Mouse (Mus musculus) heart, adult 2 months (tissue): Measurements from ENCODE around the gene Tmprss9. TPM values are rescaled to one million over a fixed set of nuclear protein-coding genes. Genes with fewer than 3 reads are reported as not detected.

Experiments used
- DNase-seq, 2 experiments: peaks; one replicate each; pipeline ENCODE4 v3.0.0; 2021
- H3K27ac ChIP-seq: fragments of 200-600 bp; 2 replicates; pipeline ENCODE4 v1.8.1; 2022
- H3K27me3 ChIP-seq: fragments of 200-500 bp; 2 replicates; pipeline ENCODE4 v1.6.1; 2012; ENCODE audit warnings: mild to moderate bottlenecking, low read length, inconsistent platforms, mixed read lengths; ENCODE audit not compliant: control insufficient read depth, insufficient read depth
- H3K36me3 ChIP-seq: fragments of 200-500 bp; 2 replicates; pipeline ENCODE4 v1.6.1; 2012; ENCODE audit warnings: low read length, inconsistent platforms; ENCODE audit not compliant: control insufficient read depth, insufficient read depth
- H3K4me1 ChIP-seq: fragments of 200-500 bp; 2 replicates; pipeline ENCODE4 v1.6.1; 2011; ENCODE audit warnings: low read length; ENCODE audit not compliant: control insufficient read depth, insufficient read depth
- H3K4me3 ChIP-seq: fragments of 200-600 bp; 2 replicates; pipeline ENCODE4 v1.8.1; 2022
- H3K79me2 ChIP-seq: fragments of 200-500 bp; replicated peaks from 2 replicates; pipeline ENCODE4 v1.6.1; 2012; ENCODE audit warnings: mild to moderate bottlenecking, inconsistent platforms, low read length, moderate library complexity, mixed read lengths; ENCODE audit not compliant: control insufficient read depth, insufficient read depth
- H3K9ac ChIP-seq: fragments of 200-500 bp; 2 replicates; pipeline ENCODE4 v1.6.1; 2012; ENCODE audit warnings: low read depth, mild to moderate bottlenecking, control low read depth, inconsistent platforms, low read length, mixed read lengths
- CTCF ChIP-seq: fragments of 200-600 bp; IDR thresholded peaks from 2 replicates; pipeline ENCODE4 v1.8.1; 2022; ENCODE audit warnings: antibody characterized with exemption, mild to moderate bottlenecking, moderate library complexity
- EP300 ChIP-seq: fragments of 200-500 bp; IDR thresholded peaks from 2 replicates; pipeline ENCODE4 v1.6.1; 2011; ENCODE audit warnings: low read depth, low read length, control low read depth; ENCODE audit not compliant: insufficient read depth
- POLR2A ChIP-seq: fragments of 200-500 bp; IDR thresholded peaks from 2 replicates; pipeline ENCODE4 v1.6.1; 2011; ENCODE audit warnings: mild to moderate bottlenecking, low read depth, low read length, control low read depth; ENCODE audit not compliant: insufficient read depth
- WGBS: fragments of 180-500 bp; shearing (Covaris S2); methylation state at CpG from one replicate; pipeline ENCODE4 v1.1.7; 2018; 5-methylcytosine and 5-hydroxymethylcytosine counted together
- intact Hi-C: fragments of 180-260 bp; cut with DNase I; formaldehyde crosslinking; loops from one replicate; pipeline ENCODE4 v1.15.1; 2025
- polyA plus RNA-seq: library from polyadenylated mRNA; depleted of rRNA; stranded (reverse); fragments of >200 nt; gene quantifications from 2 replicates; pipeline ENCODE4 v1.2.3, GENCODE M21; 2012
- total RNA-seq, 2 experiments: library from RNA; stranded (reverse); gene quantifications; 2 replicates each; pipeline ENCODE4 v1.2.3; 2021

The Tmprss9 gene
- total and polyA plus RNA-seq, 3 experiments: 0.02 TPM; not detected in 2

GRCm38 (mm10) chr10:80942919-80943318 lies 71.3 kb downstream of the Tmprss9 start:
- peaks cover 24% of the 10 kb centered on the region for H3K4me1 ChIP-seq
- 64% methylated on average over 8 of the region's 8 CpGs for WGBS
- H3K4me3 ChIP-seq: no peak overlapping the region
- H3K36me3 ChIP-seq: no peaks in the 10 kb centered on the region
- H3K27me3 ChIP-seq: no peaks in the 10 kb centered on the region
- no peak overlapping the region for H3K9ac ChIP-seq
- no peaks in the 10 kb centered on the region for H3K79me2 ChIP-seq
- intact Hi-C loops: no loop called here
- DNase-seq: no peak
- TF ChIP-seq EP300 (no peak), POLR2A (no peak), CTCF (no peak)
- H3K27ac ChIP-seq: no peak overlapping the region

DNA sequence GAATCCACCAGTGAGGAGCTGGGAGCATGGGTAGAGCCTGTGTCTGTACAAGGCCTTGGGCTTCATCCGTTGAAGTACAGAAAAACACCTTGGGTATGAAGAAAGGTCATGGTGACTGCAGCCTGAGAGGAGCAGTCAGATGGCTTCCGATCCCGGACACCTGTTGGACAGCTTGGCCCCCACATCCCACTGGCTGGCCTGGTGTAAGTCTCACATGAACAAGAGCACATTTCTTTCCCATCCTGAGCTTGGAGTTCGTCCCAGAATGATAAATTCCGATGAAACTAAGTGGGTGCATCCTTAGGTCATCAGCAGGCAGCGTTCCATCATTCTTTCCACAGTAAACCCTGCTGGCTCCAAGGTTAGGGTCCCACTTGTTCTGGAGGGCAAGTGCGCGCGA lies 72.1 kb downstream of the Tmprss9 start:
- 43% methylated on average over 9 of the region's 9 CpGs for WGBS
- Histone ChIP-seq H3K27ac (no peak overlapping the region), H3K27me3 (no peaks in the 10 kb centered on the region), H3K79me2 (no peaks in the 10 kb centered on the region), H3K9ac (no peak overlapping the region), H3K36me3 (no peaks in the 10 kb centered on the region), H3K4me1 (peaks cover 28% of the 10 kb centered on the region), H3K4me3 (no peak overlapping the region)
- TF ChIP-seq CTCF: no peak
- TF ChIP-seq EP300: no peak
- no peak for TF ChIP-seq POLR2A
- DNase-seq: no peak
- intact Hi-C loops: no loop called here

DNA sequence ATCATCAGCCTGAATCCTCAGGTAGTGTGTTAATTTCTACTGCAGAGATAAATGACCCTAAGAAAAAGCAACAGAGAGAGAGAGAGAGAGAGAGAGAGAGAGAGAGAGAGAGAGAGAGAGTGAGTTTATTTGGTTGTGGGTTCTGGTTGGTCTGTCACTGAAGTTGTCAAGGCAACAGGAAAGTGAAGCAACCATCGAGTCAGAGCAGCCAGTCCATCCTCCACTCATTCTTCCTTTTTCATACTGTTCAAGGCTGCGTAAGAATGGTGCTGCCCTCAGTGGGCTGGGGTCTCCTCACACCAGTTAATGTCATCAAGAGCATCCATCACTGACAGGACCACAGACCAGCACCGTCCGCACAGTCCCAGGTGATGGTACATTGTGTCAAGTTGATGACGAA lies 72.6 kb downstream of the Tmprss9 start:
- intact Hi-C loops: no loop called here
- no peak for DNase-seq
- no peaks in the 10 kb centered on the region for H3K36me3 ChIP-seq
- no peak overlapping the region for H3K4me3 ChIP-seq
- TF ChIP-seq POLR2A: no peak
- TF ChIP-seq EP300: no peak
- TF ChIP-seq CTCF: no peak
- H3K79me2 ChIP-seq: no peaks in the 10 kb centered on the region
- H3K27me3 ChIP-seq: no peaks in the 10 kb centered on the region
- peaks cover 27% of the 10 kb centered on the region for H3K4me1 ChIP-seq
- H3K9ac ChIP-seq: no peak overlapping the region
- 87% methylated on average over 5 of the region's 5 CpGs for WGBS
- H3K27ac ChIP-seq: no peak overlapping the region

DNA sequence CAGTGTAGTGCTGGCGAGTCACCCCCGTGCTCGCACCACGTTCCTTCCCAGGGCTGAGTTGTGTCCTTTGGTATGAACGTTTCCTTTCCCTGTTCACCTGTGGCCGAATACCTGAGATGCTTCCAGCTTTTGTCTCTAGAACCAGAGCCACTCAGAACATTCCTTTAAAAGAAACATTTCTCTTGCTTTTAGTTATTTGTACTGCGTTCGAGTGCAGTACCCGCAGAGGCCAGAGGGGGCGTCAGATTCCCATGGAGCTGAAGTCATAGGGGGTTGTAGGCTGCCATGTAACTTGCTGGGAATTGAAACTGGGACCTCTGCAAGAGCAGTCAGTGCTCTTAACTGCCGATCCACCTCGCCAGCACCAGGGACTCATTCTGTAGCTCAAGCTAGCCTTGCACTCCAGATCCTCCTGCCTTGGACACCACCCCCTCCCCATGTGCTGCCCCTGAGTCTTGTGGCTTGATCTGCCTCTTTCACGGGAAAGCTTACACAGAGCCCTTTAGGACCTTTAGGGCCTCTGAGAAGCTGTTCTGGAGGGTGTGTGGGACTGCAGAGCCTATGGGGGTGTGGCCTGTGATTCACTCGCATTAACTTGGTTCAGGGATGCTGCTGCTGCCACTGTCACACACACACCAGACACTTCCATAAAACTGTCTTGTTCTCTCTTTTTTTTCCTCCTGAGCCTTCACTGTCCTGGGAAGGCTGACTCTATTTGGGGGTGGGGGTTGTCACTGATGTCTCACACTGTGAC lies 75.2 kb downstream of the Tmprss9 start:
- Histone ChIP-seq H3K4me1 (peaks cover 12% of the 10 kb centered on the region), H3K27me3 (no peaks in the 10 kb centered on the region), H3K79me2 (no peaks in the 10 kb centered on the region), H3K36me3 (no peaks in the 10 kb centered on the region), H3K9ac (no peak overlapping the region), H3K27ac (peak overlapping the region; percentile 42; the same call in 1 of the 2 replicates), H3K4me3 (no peak overlapping the region)
- no peak for DNase-seq
- intact Hi-C loops: no loop called here
- TF ChIP-seq CTCF (peak; percentile 57), POLR2A (no peak), EP300 (0 out of 2 replicates have a peak, but pooled peaks have one; percentile 10)
- WGBS: 70% methylated on average over 14 of the region's 14 CpGs

- DNase-seq: peak in 1 of 2 experiments; percentile 57
- Histone ChIP-seq H3K9ac (no peak overlapping the region), H3K4me3 (no peak overlapping the region), H3K27me3 (no peaks in the 10 kb centered on the region), H3K4me1 (peaks cover 10% of the 10 kb centered on the region), H3K36me3 (no peaks in the 10 kb centered on the region), H3K79me2 (no peaks in the 10 kb centered on the region), H3K27ac (peak overlapping the region; percentile 42)
- TF ChIP-seq CTCF (no peak), EP300 (no peak), POLR2A (no peak)
- intact Hi-C loops: no loop called here
- 36% methylated on average over 2 of the region's 2 CpGs for whole genome bisulfite sequencing
Measured at GRCm38 (mm10) chr10:80947802-80948201, 76.2 kb downstream of the Tmprss9 start.

DNA sequence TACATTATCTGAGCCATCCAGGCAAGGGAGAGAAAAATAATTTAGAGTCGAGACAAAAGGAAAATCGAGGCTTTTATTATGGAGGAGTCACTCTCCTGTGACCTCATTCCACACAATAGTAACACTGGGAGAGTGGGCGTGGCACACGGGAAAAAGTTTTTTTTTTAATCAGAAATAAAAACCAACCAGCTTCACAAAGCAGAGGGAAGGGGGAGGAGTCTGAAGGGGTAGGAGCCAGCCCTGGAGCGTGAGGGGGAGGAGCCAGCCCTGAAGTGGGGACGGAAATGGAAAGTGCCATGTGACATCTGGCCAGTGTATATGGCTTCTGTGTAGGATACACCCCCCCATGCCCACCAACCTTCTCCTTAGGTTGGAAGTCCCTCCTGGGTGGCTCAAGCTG lies 76.9 kb downstream of the Tmprss9 start:
- Histone ChIP-seq H3K27ac (peak overlapping the region; percentile 42), H3K27me3 (no peaks in the 10 kb centered on the region), H3K4me3 (no peak overlapping the region), H3K79me2 (no peaks in the 10 kb centered on the region), H3K36me3 (no peaks in the 10 kb centered on the region), H3K4me1 (peaks cover 10% of the 10 kb centered on the region), H3K9ac (no peak overlapping the region)
- DNase-seq: peak in 1 of 2 experiments; percentile 40
- TF ChIP-seq POLR2A (no peak), EP300 (no peak), CTCF (no peak)
- intact Hi-C loops: no loop called here
- WGBS: 18% methylated on average over 6 of the region's 6 CpGs
